Mouse (Mus musculus): ENCODE data around the gene Rom1.

The Rom1 gene

DNA sequence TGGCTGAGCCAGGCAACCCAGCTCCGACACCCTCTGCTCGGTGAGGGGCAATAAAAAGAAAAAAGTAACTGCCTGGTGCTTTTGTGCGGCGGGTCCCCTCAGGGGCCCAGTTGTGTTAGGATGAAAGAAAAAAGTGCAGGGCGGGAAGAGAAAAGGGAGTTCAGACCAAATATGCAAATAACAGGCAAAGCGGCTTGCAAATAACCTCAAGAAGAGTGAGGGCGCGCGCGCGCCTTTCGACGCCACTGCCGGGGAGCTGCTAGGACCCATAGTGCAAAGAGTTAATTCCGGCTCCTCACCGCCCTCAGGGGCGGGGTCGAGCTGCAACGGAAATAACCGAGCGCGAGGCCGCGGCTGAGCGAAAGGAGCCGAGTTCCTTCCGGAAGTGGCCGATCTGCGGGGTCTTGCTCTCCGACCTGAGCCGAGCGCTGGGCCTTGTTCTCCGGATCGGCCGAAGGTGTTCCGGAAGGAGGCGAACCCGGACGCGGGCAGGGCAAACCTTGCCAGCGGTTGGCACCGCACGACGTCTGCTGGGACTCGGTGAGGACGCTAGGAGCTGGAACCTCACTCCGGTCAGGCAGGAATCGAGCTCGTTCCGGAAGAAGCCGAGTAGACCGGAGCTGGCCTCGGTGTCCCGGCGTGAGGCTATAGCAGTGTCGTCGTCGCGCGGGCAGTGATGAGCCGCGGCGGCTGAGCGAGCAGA is 12.5 kb upstream of the Rom1 start, which contains the start of gene Mta2:
TSS of gene Mta2 (plus strand) at position 361 of the 703 bp plus-strand sequence.
- DNase-seq = peak; percentile 100

DNA sequence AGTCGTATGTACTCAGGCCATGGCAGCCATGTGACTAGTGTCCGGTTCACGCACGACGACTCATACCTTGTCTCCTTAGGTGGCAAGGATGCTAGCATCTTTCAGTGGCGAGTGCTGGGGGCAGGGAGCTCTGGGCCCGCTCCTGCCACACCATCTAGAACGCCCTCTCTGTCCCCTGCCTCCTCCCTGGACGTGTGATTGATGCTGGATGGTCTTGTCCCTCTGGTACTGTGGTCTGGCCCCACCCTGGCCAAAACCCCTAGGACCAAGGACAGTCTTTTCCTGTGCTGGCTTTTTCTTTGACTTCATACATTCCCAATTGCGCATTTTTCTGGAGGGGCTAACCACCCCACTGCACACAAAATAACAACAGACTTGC is 12.0 kb upstream of the Rom1 start:
- peak in 1 of 2 experiments; percentile 30 for DNase-seq

DNA sequence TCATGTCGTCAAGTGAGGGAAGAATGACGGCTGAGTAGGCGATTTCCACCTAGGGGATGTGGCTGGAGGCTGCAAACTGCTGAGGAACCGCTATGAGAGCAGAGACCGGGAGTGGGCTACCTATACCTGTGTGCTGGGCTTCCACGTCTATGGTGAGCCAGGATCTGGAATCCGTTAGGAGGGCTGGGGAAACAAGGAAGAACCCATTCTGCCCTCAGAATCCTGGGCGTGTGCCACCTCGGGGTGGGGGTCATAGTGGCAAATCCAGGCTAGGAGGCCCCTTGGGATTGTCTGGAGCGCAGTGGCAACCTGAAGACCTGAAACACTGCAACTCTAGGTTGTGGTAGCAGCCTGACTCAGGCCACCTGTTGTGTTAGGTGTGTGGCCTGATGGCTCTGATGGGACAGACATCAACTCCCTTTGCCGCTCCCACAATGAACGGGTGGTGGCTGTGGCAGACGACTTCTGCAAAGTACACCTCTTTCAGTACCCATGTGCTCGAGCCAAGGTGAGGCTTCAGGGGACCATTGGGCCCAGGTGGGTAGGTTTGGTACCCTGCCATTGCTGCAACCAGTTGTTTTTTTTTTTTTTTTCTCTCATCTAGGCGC is 11.5 kb upstream of the Rom1 start:
- peak; percentile 21 to 45 for DNase-seq

DNA sequence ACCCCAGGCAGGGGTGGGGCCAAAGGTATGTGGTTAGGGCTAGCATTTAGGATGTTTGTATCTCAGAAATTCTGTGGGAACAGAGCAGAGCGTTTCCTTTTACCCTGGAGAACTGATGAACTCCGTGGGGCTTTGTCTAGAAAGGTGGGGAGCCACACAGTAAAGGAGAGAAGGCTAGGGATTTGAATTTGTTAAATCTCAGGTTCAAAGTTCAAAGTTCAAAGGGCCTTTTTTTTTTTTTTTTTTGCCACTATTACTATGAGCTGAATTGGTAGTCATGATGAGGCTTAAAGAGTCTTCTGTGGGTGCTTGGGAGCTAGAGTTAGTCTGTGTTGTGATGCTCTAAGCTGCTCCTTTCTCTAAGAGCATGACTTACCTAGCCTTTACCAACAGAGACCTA is 7.6 kb upstream of the Rom1 start:
- DNase-seq = no peak

DNA sequence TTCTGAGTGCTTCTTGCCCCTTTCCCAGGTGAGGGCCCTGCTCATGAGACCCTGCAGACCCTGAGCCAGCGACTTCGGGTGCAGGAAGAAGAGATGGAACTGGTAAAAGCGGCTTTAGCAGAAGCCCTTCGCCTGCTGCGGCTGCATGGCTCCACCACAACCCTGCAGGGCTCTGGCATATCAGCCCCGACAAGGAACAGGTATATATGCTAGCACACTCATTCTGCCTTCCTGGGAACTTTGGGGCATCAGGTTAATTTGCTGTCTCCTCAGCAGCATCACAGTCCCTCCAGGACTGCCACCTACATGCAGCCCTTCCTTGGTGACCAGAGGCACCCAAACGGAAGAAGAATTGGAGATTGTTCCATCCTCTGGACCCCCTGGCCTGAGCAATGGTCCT is 1.6 kb upstream of the Rom1 start:
- DNase-seq = no peak

DNA sequence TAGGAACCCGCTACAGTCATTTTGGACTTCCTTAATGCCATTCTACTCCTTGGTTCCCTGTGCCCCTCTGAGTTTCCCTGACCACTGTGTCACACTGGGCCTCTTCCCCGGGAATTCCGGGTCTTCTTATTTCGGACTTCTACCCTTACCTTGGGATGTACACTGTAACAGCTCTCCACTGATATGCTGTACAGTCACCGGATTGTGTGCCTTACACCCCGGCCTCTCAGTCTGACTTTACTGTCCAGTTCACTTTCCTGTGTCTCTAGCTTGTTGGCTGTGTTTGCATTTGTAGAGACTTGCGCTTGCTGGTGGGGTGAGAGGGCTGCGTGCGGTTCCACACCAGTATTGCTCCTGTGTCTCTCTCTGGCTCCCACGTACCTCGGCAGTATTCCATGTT is 961 bp upstream of the Rom1 start:
- no peak for DNase-seq

DNA sequence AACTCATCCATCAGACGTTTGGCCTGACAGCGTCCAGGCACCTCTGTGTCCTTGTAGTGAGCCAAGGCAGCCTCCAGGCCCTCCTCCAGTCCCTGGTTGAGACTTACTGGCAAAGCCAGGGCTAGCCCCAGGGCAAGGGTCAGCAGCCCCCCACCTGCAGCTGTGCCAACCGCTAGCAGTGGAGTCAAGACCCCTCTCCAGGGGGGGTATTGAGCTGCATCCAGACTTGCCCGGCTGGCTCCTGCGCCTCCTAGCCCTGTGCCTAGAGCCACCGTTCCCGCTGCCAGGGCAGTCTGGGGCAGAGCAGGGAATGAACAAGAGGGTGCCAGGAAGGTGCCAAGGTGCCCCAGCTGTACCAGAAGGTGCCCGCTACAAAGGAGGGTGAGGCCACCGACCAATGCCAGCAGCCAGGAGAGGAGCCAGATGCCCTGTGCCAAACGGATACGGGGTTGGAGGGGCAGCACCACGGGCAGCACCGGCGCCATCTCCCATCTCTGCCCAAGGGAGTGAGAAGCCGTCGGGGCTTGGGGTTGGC is 400 bp downstream of the Rom1 start:
- peak; percentile 58 to 64 for DNase-seq

DNA sequence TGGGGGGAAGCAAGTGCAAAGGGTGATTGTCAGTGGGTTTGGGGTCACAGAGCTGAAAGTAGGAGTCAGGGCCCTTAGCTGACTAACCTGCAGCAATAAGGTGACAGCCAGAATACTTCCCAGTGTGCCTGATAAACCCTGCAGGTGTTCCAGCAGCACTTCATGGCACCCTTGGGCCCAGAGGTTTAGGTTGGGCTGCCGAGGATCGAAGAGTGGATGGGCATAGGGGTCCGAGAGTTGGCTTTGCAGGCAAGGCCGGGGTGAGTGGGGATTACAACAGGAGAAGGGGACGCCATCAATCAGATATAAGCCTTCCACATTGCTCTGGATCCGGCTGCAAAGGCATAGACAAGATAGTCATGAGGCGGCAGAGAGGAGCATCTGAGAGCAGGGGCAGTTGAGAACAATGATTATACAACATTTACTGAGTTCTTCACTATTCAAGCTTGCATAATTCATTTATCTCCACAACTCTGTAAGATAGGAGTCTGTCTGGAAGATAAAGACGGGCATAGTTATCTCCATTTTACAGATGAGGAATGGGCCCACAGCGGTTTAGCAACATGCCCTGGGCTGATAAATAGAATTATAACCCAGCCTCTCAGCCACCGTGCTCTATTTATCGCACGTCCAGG is 1.1 kb downstream of the Rom1 start:
- DNase-seq = no peak

DNA sequence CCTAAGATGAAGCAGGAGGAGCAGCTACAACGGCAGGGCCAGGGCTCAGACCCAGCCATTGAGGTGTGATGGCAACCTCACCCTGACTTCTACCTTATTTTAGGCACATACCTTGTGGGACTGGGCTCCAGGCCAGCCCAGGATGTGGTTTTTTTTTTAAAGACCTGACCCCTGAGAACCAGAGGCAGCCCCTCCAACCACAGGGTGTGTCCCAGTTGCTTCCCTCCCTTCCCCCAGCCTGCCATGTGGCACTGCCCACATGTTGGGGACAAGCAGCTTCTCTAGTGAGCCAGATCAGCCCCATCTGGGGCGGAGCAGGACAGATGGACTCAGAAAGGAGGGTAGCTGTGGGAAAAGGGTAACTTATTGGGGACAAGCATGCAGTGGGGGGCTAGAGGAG is 2.4 kb downstream of the Rom1 start:
- DNase-seq = no peak

DNA sequence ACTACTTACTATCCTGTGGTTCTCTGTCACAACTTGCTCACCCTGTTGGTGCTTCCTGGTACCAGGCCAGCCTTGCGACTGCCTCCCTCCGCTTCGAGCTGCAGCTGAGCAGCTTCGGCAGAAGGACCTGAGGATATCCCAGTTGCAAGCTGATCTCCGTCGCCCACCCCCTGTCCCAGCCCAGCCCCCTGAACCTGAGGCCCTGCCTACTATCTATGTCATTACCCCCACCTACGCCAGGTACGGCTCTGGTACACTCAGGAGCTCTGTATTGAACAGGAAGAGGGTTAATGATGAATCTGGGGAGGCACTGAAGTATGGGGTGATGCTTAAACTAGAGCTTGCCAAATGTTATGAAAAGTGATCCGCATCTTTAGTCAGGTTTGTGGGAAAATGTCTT is 7.4 kb downstream of the Rom1 start:
- peak in 1 of 2 experiments; percentile 18 for DNase-seq

DNA sequence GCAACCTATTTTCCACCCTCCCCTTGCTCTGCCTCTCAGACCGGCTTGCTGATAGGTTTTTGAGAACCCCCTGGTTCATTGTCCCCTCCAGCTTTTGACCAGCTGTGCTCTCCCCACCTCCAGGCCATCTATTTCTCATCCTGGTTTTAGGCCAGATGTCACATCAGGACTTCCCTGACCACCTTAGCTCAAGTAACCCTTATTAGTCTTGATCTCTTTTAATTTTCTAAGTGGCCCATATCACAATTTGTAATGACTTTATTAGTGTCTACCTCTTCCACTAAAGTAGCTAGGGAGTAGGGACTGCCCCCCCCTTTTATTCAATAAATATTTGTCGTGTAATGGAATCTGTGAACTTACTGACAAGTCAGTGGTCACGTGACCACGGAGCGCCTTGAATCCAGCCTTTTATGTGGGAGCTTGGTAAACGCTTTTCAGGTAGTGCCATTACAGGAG is 8.3 kb downstream of the Rom1 start:
- DNase-seq = peak in 1 of 2 experiments; percentile 38

DNA sequence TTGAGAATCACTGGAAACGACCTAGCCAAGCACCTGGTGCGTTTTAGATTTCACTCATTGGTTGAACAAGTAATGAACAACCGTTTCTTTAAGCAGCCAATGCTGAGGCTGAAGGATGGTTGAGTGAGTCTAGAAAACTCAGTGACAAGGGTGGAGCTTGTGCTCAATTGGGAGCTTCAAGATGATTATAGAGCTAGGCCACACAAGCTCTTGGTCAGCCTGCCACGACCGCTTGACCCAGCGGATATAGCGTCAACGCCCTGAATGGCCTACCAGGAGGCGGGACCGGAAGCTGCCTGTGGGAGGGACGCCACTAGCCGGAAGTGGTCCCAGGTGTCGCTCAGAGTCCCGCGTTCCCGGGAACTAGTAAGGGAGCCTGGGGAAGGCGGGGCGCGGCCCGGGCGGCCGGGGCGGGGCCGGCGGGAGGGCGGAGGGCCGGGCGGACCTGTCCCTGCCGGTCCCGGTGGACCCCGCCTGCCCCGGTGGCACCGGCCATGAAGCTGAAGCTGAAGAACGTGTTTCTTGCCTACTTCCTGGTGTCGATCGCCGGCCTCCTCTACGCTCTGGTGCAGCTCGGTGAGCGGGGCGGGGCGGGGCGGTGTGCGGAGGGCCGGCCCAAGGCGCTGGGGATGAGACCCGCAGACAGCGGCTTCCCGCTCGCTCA is 9.0 kb downstream of the Rom1 start, which contains the start of gene B3gat3:
TSS of gene B3gat3 (plus strand) at position 302 of the 664 bp plus-strand sequence.
- DNase-seq = peak; percentile 94 to 96

DNA sequence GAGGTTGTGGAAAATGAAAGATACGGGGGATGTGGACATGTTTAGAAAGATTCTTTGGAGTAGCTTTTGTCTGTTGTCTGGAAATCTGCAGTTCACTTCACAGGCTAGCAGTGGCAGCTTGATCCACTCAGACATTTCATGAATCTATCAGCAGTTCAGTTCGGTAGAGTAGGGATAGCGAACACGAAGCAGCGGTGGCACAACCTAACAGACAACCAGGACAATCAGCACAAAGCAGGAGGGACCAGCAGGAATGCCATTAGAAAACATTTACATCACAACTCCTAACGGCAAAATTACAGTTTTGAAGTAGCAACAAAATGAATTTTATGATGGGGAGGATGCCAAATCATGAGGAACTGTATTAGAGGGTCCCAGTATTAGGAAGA is 9.5 kb downstream of the Rom1 start:
- DNase-seq = no peak

DNA sequence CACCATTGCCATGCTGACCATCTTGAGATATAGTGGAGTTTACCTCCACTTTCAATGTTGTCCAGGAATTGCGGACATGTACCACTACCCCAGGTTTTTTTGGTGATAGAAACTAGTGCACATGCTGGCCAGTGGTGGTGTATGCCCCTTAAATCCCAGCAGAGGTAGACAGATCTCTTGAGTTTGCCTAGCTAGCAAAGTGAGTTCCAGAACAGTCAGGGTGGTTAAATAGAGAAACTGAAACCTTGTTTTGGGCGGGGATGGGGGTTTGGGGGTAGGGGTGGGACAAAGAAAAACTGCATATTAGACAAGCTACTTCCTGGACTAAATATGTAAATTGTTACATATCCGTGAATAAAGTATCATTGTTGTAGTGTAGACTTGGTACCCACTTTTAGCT is 10.2 kb downstream of the Rom1 start:
- DNase-seq = no peak

DNA sequence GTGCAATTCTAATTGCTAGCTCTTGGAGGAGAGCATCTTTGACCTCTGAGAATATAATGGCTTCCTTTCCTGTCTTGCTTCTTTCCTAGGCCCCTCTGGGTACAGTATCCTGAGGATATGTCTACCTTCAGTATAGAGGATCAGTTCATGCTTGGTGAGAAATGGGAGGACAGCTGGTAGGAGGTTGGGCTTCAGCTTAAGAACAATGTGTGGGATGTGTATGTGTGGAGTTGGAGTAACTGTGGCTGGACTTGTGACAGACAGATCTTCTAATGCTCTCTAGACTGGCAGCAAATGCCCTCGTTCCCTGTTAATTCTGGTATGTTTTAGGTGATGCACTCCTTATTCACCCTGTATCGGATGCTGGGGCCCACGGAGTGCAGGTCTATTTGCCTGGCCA is 14.9 kb downstream of the Rom1 start:
- no peak for DNase-seq

DNA sequence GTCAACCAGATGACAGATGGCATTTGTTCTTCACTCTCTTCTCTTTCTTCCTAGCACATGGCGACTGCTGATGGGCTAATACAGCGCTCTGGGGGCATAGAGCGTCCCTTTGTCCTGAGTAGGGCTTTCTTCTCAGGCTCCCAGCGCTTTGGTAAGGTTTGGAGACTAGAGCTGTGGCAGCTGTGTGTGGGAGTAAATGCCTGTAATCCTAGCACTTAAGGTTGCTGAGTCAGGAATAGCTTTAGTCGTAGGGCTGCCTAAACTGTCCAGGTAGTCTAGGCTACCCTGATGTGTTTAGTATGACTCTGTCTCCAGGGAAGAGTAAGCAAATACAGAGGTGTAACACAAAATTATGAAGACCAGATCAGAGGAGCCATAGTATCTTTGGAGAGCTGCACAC is 17.3 kb downstream of the Rom1 start:
- no peak for DNase-seq

DNA sequence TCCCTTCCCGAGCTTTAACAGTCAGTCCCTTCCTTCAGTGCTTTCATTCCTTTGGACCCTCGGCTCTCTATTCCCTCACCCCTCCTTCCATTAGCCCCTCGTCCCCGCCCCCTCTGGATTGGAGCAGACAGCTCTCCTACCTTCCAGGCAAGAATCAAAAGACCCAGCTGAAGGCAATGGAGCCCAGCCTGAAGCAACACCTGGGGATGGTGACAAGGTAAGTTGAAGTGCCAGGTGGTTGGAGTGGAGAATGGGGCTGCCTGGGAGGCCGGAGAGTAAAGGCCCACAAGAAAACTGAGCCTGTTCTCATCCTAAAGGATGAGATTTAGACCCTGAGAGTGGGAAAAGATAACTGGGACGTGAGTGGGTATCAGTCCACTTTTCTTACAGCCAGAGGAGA is 20.6 kb downstream of the Rom1 start:
- no peak for DNase-seq

DNA sequence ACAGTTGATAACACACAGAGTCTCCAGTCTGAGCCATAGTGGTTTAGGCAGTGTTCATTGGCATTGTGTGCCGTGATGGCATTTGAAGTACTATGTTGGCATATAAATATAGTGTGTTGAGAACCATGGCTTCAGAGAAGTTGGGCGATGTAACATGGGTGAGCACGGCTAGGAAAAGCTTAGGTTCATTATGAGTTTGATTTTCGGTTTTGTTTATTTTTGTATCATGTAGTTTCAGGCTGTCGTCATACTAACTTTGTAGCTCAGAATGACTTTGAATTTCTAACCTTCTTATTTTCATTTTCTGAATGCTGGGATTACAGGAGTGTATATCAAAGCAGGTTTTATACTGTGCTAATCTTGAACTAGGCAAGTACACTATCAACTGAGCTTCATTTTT is 25.7 kb downstream of the Rom1 start:
- DNase-seq = no peak

DNA sequence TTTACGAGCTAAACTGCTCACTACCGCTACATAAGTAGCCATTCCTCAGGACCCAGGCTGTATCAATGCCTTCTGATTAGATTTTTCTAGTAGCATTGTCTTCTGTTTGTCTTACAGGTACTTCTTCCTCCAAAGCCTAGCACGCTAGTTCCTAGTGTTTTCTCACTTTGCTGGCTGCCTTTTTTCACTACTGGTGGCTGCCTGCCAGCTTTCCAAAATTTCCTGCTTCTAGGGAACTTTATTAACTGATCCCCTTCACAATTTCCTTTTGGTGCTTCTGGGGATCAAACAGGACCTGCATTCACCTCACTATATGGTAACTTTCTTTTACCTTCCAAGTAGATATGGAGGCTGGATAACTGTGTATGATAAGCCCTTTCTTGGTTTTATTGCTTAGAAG is 30.1 kb downstream of the Rom1 start:
- peak in 1 of 2 experiments; percentile 42 for DNase-seq

DNA sequence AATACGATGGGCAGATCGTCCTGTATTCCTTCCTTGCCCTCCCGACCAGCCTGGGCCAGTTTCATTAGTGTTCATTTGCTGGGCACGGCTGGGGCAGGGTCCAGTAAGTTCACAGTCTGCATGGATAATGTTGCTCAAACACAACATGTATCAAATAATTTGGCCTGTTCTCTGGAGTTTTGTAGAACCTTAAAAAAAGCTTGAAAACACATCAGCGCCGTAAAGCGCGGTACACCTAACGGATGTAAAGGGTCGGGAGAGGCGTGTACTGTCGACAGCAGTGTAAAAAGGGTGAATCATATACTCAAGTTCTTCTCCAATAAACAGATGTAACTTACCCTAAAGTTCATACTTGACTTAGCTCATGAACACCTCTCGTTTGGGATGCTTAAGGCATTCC is 30.6 kb downstream of the Rom1 start:
- no peak for DNase-seq

DNA sequence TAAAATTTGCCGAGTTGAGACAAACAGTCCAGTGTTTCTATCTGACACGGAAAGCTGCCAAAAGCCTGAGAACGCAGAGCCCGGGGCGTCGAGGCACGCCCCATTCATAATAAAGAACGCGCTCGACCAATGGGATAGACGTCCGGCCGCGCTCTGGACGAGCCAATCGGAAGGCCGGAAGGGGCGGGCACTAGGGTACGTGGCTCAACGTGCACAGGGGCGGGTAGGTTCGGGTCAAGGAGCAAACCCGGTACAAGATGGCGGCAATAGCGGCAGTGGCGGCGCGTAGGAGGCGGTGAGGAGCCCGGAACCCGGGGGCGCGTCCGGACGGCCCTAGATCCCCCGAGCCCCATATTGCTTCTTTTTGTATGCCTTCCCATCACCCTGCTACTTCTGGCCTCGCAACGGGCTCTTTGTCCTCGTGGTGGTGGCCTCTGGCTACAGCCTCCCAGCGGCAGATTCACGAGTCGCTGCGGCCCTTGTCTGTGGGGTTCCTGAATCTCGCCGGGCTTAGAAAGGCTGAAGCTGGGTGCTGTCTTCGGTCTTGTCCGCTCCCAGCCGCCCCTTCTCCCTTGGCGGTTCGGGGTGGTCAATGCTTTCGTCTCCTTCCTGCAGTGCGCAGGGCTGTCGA is 31.2 kb downstream of the Rom1 start, which contains the start of gene Ganab:
TSS of gene Ganab (plus strand) at position 207 of the 631 bp plus-strand sequence.
- DNase-seq = peak; percentile 94 to 95

DNA sequence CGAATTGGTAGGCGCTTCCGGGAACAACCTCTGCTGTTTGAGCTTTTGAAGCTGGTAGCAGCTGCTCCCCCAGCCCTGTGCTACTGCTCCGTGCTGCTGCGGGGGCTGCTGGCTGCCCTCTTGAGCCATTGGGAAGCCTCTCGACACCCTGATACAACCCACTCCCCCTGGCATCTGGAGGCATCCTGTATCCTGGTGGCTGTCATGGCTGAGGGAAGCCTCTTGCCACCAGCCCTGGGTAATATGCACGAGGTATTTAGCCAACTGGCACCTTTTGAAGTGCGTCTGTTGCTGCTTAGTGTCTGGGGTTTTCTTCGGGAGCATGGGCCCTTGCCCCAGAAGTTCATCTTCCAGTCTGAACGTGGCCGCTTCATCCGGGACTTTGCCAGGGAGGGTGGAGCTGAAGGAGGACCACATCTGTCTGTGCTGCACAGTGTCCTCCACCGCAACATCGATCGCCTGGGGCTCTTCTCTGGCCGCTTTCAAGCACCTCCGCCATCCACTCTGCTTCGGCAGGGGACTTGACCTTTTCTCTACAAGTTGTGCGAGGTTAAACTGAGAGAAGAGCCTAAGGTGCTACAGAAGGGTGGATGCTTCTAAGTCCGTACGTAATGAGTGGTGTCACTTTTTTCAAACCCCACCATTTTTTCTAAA is 31.8 kb downstream of the Rom1 start:
- DNase-seq = peak; percentile 56 to 64

Data from cerebellum, postnatal 14 days (tissue).